22 mouse cellular contexts compared by ENCODE assay signal in genomic region chr16:11753466-11753865, GRCm38 (mm10).
A peak's percentile ranks its signal among the peaks of the same experiment; 100 is the strongest.
DNase-seq lines count a peak whose midpoint lies in the region; ATAC-seq and TF ChIP-seq lines count a peak whose summit lies in the region.
"Had no signal": no experiment of that assay in that cellular context is flagged by ENCODE, and none has a peak within 500 bp of the region (broad histone marks: within the 10 kb centered on the region; RNA-seq: fewer than 3 reads in every experiment).

No protein-coding gene starts in this region.

- DNase-seq in forebrain, embryonic 11.5 days (ENCODE audit: low spot score): peak; percentile 34
- DNase-seq in heart, adult 11 months: peak; percentile 79
- DNase-seq in heart, postnatal 4 days: no peak
- DNase-seq in heart, embryonic 10.5 days (ENCODE audit: low spot score): peak; percentile 54
- DNase-seq in kidney, adult 2 months: no peak
- DNase-seq: adrenal gland, adult 2 months; adrenal gland, adult 8-10 months; adrenal gland, postnatal 10 days; adrenal gland, postnatal 14 days; adrenal gland, postnatal 25 days; adrenal gland, postnatal 36 days; B cell, adult 2 months; cerebellum, adult 11 months; cerebellum, adult 11-12 months had no signal

- no peak overlapping the region for H3K27ac ChIP-seq in forebrain, embryonic 11.5 days (ENCODE audit: low read depth, low read length)
- no peak overlapping the region for H3K27ac ChIP-seq in forebrain, embryonic 13.5 days
- no peak overlapping the region for H3K27ac ChIP-seq in heart, embryonic 10.5 days
- H3K27ac ChIP-seq in heart, embryonic 12.5 days (ENCODE audit: poor library complexity, severe bottlenecking): no peak overlapping the region
- H3K27ac ChIP-seq in small intestine, adult 2 months (ENCODE audit: insufficient read depth, low read depth, low read length): 0 out of 2 replicates have a peak overlapping the region, but pooled peaks have one; percentile 30
- H3K27ac ChIP-seq in kidney, adult 2 months (ENCODE audit: insufficient read depth, low read depth, low read length): no peak overlapping the region

- TF ChIP-seq POLR2A in small intestine, adult 2 months (IDR thresholded peaks at IDR 0.05; ENCODE audit: low read depth, low read length): no peak
- no peak for TF ChIP-seq POLR2A in kidney, adult 2 months (IDR thresholded peaks at IDR 0.05; ENCODE audit: low read depth, low read length)

- no peak overlapping the region for H3K4me2 ChIP-seq in forebrain, embryonic 11.5 days (ENCODE audit: low read depth, low read length, severe bottlenecking)
- no peak overlapping the region for H3K4me2 ChIP-seq in forebrain, embryonic 13.5 days
- H3K4me2 ChIP-seq in heart, embryonic 12.5 days: no peak overlapping the region

- H3K36me3 ChIP-seq in forebrain, embryonic 11.5 days (ENCODE audit: control insufficient read depth, insufficient read depth, low read length): no peaks in the 10 kb centered on the region
- H3K36me3 ChIP-seq in forebrain, embryonic 13.5 days (ENCODE audit: poor library complexity, severe bottlenecking): 0 out of 2 replicates have a peak, but pooled peaks cover 5% of the 10 kb centered on the region
- H3K36me3 ChIP-seq in heart, embryonic 10.5 days: no peaks in the 10 kb centered on the region
- H3K36me3 ChIP-seq in heart, embryonic 12.5 days: no peaks in the 10 kb centered on the region
- H3K36me3 ChIP-seq in small intestine, adult 2 months (ENCODE audit: control insufficient read depth, insufficient read depth, low read length): peaks cover 4% of the 10 kb centered on the region; the same call in 1 of the 2 replicates
- no peaks in the 10 kb centered on the region for H3K36me3 ChIP-seq in kidney, adult 2 months (ENCODE audit: control insufficient read depth, insufficient read depth, low read length)
- H3K36me3 ChIP-seq: G1E had no signal

- no peak for ATAC-seq in forebrain, embryonic 11.5 days (replicated peaks; ENCODE audit: low FRiP score)
- ATAC-seq in forebrain, embryonic 13.5 days: no peak
- no peak for ATAC-seq in heart, embryonic 12.5 days (ENCODE audit: insufficient number of reproducible peaks, low FRiP score)
- ATAC-seq: activated CD4-positive, CD25-positive, alpha-beta regulatory T cell, adult 4 months; CD4-positive, CD25-positive, alpha-beta regulatory T cell, adult 4 months; Patski had no signal

- no peak overlapping the region for H3K4me3 ChIP-seq in forebrain, embryonic 11.5 days (ENCODE audit: low read depth, low read length)
- no peak overlapping the region for H3K4me3 ChIP-seq in forebrain, embryonic 13.5 days
- H3K4me3 ChIP-seq in heart, embryonic 10.5 days: no peak overlapping the region
- no peak overlapping the region for H3K4me3 ChIP-seq in heart, embryonic 12.5 days
- no peak overlapping the region for H3K4me3 ChIP-seq in small intestine, adult 2 months (ENCODE audit: low read depth, low read length)
- no peak overlapping the region for H3K4me3 ChIP-seq in kidney, adult 2 months (ENCODE audit: insufficient read depth, low read depth, low read length)

- no peak overlapping the region for H3K9ac ChIP-seq in forebrain, embryonic 11.5 days (ENCODE audit: low read length)
- H3K9ac ChIP-seq in forebrain, embryonic 13.5 days: no peak overlapping the region
- no peak overlapping the region for H3K9ac ChIP-seq in heart, embryonic 12.5 days

- no peaks in the 10 kb centered on the region for H3K9me3 ChIP-seq in forebrain, embryonic 11.5 days (ENCODE audit: control insufficient read depth, low read length)
- H3K9me3 ChIP-seq in forebrain, embryonic 13.5 days (replicated peaks): no peaks in the 10 kb centered on the region
- H3K9me3 ChIP-seq in heart, embryonic 10.5 days: no peaks in the 10 kb centered on the region
- no peaks in the 10 kb centered on the region for H3K9me3 ChIP-seq in heart, embryonic 12.5 days (replicated peaks)
- H3K9me3 ChIP-seq: G1E had no signal

- WGBS in forebrain, embryonic 11.5 days: 75% methylated on average over 2 of the region's 2 CpGs
- 85% methylated on average over 2 of the region's 2 CpGs for WGBS in forebrain, embryonic 13.5 days
- 63% methylated on average over 2 of the region's 2 CpGs for WGBS in heart, embryonic 10.5 days
- WGBS in heart, embryonic 12.5 days: 66% methylated on average over 2 of the region's 2 CpGs
- WGBS in small intestine, adult 2 months: 77% methylated on average over 2 of the region's 2 CpGs
- WGBS in kidney, adult 2 months: 97% methylated on average over 2 of the region's 2 CpGs

- no peaks in the 10 kb centered on the region for H3K4me1 ChIP-seq in forebrain, embryonic 11.5 days (replicated peaks; ENCODE audit: control insufficient read depth, insufficient read depth, low read length)
- H3K4me1 ChIP-seq in forebrain, embryonic 13.5 days: no peaks in the 10 kb centered on the region
- H3K4me1 ChIP-seq in heart, embryonic 10.5 days: no peaks in the 10 kb centered on the region
- H3K4me1 ChIP-seq in heart, embryonic 12.5 days (replicated peaks): no peaks in the 10 kb centered on the region
- H3K4me1 ChIP-seq in small intestine, adult 2 months (ENCODE audit: control insufficient read depth, insufficient read depth, insufficient read length, low read length): peaks cover 6% of the 10 kb centered on the region; the same call in 1 of the 2 replicates
- no peaks in the 10 kb centered on the region for H3K4me1 ChIP-seq in kidney, adult 2 months (ENCODE audit: control insufficient read depth, insufficient read depth, low read length)

- H3K27me3 ChIP-seq in forebrain, embryonic 11.5 days (ENCODE audit: control insufficient read depth, insufficient read depth, low read length): no peaks in the 10 kb centered on the region
- H3K27me3 ChIP-seq in forebrain, embryonic 13.5 days: no peaks in the 10 kb centered on the region
- no peaks in the 10 kb centered on the region for H3K27me3 ChIP-seq in heart, embryonic 10.5 days (ENCODE audit: insufficient read depth, poor library complexity, severe bottlenecking)
- H3K27me3 ChIP-seq in heart, embryonic 12.5 days (replicated peaks): no peaks in the 10 kb centered on the region
- no peaks in the 10 kb centered on the region for H3K27me3 ChIP-seq in small intestine, adult 2 months (ENCODE audit: control insufficient read depth, insufficient read depth, low read length)
- no peaks in the 10 kb centered on the region for H3K27me3 ChIP-seq in kidney, adult 2 months (replicated peaks; ENCODE audit: control insufficient read depth, insufficient read depth, low read length)
- H3K27me3 ChIP-seq: CH12.LX, Patski had no signal

- TF ChIP-seq CTCF in small intestine, adult 2 months (IDR thresholded peaks at IDR 0.05; ENCODE audit: extremely low read depth, insufficient read length, insufficient replicate concordance, low read depth, low read length): no peak
- TF ChIP-seq CTCF in kidney, adult 2 months (conservative IDR thresholded peaks at IDR 0.05; ENCODE audit: insufficient read depth, insufficient read length, low read depth, low read length): no peak

Comparison
In these comparisons a context has a peak if more than half of its experiments do, and no peak if none do; other contexts are left out.
1. DNase-seq: peak in forebrain, embryonic 11.5 days (single experiment), heart, adult 11 months (single experiment) and heart, embryonic 10.5 days (single experiment); none in heart, postnatal 4 days (single experiment) and kidney, adult 2 months (single experiment).